Mouse (Mus musculus): Measurements from ENCODE around the gene Nebl. TPM values are rescaled to one million over a fixed set of nuclear protein-coding genes. Genes with fewer than 3 reads are reported as not detected.

Gene Nebl
- polyA plus RNA-seq, 1 experiment from 2014 or later: 0.64 TPM

DNA sequence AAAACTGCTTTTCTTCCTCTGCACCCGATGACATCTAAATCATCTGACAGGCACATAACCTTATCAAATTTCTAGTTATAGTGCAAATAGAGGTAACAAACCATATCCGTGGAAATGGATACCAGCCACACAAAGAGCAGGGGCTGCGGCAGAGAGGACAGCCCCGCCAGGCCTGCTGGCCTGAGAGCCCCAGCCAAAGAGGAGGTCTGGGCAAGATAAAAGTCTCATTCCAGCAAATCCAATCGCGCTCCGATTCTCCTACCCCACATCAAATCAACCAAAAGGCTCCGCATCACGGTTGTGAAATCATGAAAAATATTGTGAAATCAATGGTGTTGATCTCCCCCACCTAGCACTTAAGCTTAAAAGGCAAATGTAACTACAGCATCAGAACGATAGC is 191.5 kb downstream of the Nebl start:
- ATAC-seq: no peak
- 82% methylated on average over 10 of the region's 10 CpGs for WGBS
- H3K36me3 ChIP-seq (ENCODE audit: control insufficient read depth, insufficient read depth, low read length): no peaks in the 10 kb centered on the region
- no peaks in the 10 kb centered on the region for H3K9me3 ChIP-seq (ENCODE audit: control insufficient read depth, low read length)
- no peaks in the 10 kb centered on the region for H3K27me3 ChIP-seq (replicated peaks; ENCODE audit: control insufficient read depth, insufficient read depth, low read length)
- no peak overlapping the region for H3K9ac ChIP-seq (ENCODE audit: low read depth, low read length)
- no peaks in the 10 kb centered on the region for H3K4me1 ChIP-seq (ENCODE audit: control insufficient read depth, insufficient read depth, low read length)
- no peak overlapping the region for H3K4me2 ChIP-seq (ENCODE audit: low read depth, low read length)
- no peak overlapping the region for H3K27ac ChIP-seq (ENCODE audit: low read length)
- no peak overlapping the region for H3K4me3 ChIP-seq (ENCODE audit: low read length)

DNA sequence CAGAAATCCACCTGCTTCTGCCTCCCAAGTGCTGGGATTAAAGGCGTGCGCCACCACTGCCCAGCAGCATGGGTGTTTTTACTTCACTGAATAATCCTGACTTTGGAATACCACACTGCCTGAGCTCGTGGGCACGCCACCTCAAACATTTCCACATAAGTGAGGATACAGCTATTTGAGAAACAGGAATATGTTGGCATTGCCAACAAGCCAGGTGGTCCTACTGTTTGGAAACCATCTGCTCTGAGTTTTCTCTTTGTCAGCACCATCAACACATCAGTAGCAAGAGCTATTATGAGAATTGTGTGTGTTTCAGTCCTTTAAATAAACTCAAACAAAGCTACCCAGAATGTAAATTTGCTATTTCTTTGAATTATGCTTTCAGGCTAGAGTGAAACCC is 192.8 kb downstream of the Nebl start:
- no peaks in the 10 kb centered on the region for H3K9me3 ChIP-seq (ENCODE audit: control insufficient read depth, low read length)
- no peak overlapping the region for H3K4me2 ChIP-seq (ENCODE audit: low read depth, low read length)
- H3K9ac ChIP-seq (ENCODE audit: low read depth, low read length): no peak overlapping the region
- H3K36me3 ChIP-seq (ENCODE audit: control insufficient read depth, insufficient read depth, low read length): no peaks in the 10 kb centered on the region
- no peak for ATAC-seq
- 94% methylated on average over 4 of the region's 4 CpGs for WGBS
- H3K4me1 ChIP-seq (ENCODE audit: control insufficient read depth, insufficient read depth, low read length): no peaks in the 10 kb centered on the region
- H3K4me3 ChIP-seq (ENCODE audit: low read length): no peak overlapping the region
- no peaks in the 10 kb centered on the region for H3K27me3 ChIP-seq (replicated peaks; ENCODE audit: control insufficient read depth, insufficient read depth, low read length)
- no peak overlapping the region for H3K27ac ChIP-seq (ENCODE audit: low read length)

DNA sequence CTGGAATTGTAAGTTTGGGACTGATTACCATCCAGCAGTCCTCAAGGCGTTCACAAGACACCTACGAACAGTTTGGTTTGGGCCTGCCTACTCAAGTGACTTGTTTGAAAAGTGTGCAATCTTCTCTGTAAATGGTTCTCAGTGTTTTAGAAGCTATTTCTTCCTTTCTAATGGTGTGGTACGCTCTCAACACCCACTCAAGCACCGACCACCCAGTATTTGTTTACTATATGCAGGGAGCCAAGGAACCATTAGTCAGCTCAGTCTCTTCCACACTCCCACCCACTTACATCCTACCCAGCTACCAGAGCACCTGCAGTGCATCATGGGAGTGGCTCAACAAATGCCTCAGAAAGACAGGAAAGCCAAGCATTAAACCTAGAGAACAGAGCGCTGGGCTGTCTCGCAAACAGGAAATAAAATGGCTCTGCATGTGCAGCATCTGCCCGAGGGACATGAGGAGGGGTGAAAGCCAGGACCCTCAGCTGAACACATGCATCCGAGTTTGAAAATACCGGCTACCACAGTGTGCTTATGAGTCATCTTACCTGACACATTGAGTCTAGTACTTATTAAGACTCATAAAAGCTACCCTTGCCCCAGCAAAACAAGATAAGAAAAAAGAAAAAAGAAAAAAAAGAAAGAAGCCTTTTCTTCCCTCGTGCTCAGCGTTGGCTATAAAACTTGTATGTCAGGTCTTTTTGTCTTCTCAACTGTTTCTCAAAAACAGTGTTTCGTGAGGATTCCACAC is 199.7 kb downstream of the Nebl start:
- Histone ChIP-seq H3K4me2 (ENCODE audit: low read depth, low read length) (no peak overlapping the region; the same call in 1 of the 2 replicates), H3K27ac (ENCODE audit: low read length) (0 out of 2 replicates have a peak overlapping the region, but pooled peaks have one; percentile 7), H3K9ac (ENCODE audit: low read depth, low read length) (no peak overlapping the region), H3K4me3 (ENCODE audit: low read length) (no peak overlapping the region), H3K36me3 (ENCODE audit: control insufficient read depth, insufficient read depth, low read length) (no peaks in the 10 kb centered on the region), H3K9me3 (ENCODE audit: control insufficient read depth, low read length) (no peaks in the 10 kb centered on the region), H3K4me1 (ENCODE audit: control insufficient read depth, insufficient read depth, low read length) (peaks cover 13% of the 10 kb centered on the region), H3K27me3 (replicated peaks; ENCODE audit: control insufficient read depth, insufficient read depth, low read length) (no peaks in the 10 kb centered on the region)
- ATAC-seq: peak; percentile 96
- WGBS: 38% methylated on average over 12 of the region's 12 CpGs

DNA sequence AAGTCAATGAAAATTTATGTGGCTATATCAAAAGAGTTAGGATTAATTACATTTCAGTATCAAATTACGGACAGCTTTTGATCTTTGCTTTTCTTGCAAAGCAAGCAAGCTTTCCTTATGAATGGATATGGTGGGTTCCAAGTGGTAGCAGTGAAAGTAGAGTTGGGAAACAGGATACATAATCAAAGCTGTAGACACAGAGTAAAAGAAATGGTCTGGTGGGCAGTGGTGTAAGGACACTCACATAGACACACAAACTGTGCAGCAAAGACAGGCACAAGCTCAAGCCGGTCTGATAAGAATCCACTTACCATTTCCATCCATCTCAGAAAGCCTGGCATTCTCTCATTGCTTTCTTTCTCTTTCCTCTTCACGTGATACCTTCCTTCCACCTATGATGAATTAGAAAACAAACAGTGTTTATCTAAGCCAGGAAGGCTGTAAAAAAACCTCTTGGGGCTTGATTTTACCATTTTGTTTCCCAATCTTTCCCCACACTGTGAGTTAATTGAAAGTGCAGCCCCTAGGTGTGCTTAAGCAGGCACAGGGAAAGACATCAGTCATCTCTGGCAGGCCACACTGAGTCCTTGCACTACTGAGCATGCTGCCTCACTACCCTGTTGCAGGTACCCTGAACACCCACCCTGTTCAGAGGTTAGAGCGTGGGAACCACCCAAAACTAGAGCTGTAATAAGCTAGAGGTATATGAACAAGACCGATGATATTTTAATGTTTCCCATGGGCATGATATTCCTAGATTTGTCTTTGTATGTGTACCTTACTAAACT is 205.3 kb downstream of the Nebl start:
- H3K4me3 ChIP-seq (ENCODE audit: low read length): no peak overlapping the region
- no peak overlapping the region for H3K27ac ChIP-seq (ENCODE audit: low read length)
- H3K9me3 ChIP-seq (ENCODE audit: control insufficient read depth, low read length): no peaks in the 10 kb centered on the region
- no peak for ATAC-seq
- H3K27me3 ChIP-seq (replicated peaks; ENCODE audit: control insufficient read depth, insufficient read depth, low read length): no peaks in the 10 kb centered on the region
- H3K4me2 ChIP-seq (ENCODE audit: low read depth, low read length): no peak overlapping the region
- H3K9ac ChIP-seq (ENCODE audit: low read depth, low read length): no peak overlapping the region
- no peaks in the 10 kb centered on the region for H3K4me1 ChIP-seq (ENCODE audit: control insufficient read depth, insufficient read depth, low read length)
- WGBS: 69% methylated on average over 5 of the region's 5 CpGs
- no peaks in the 10 kb centered on the region for H3K36me3 ChIP-seq (ENCODE audit: control insufficient read depth, insufficient read depth, low read length)

DNA sequence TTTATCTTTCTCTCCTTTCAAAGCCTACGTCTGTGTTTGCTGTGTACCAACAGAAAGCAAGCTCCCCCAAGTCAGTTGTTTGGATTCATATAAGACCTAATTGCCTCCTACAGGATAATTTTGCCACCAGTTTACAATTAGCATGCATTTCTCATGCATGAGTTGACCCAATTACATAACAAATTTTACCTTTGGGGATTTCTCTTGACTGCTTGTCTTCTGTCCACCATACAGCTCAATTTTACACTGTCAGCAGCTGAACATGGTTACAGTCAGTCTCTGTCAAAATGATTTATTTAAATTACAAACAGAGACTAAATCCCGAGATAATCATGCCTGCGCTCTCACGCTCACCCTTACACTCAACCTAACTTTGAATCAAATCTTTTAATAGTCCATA is 206.1 kb downstream of the Nebl start:
- Histone ChIP-seq H3K9me3 (ENCODE audit: control insufficient read depth, low read length) (no peaks in the 10 kb centered on the region), H3K27me3 (replicated peaks; ENCODE audit: control insufficient read depth, insufficient read depth, low read length) (no peaks in the 10 kb centered on the region), H3K27ac (ENCODE audit: low read length) (no peak overlapping the region), H3K4me2 (ENCODE audit: low read depth, low read length) (no peak overlapping the region), H3K9ac (ENCODE audit: low read depth, low read length) (no peak overlapping the region), H3K36me3 (ENCODE audit: control insufficient read depth, insufficient read depth, low read length) (no peaks in the 10 kb centered on the region), H3K4me3 (ENCODE audit: low read length) (no peak overlapping the region), H3K4me1 (ENCODE audit: control insufficient read depth, insufficient read depth, low read length) (no peaks in the 10 kb centered on the region)
- no peak for ATAC-seq
- 67% methylated on average over 4 of the region's 4 CpGs for WGBS

DNA sequence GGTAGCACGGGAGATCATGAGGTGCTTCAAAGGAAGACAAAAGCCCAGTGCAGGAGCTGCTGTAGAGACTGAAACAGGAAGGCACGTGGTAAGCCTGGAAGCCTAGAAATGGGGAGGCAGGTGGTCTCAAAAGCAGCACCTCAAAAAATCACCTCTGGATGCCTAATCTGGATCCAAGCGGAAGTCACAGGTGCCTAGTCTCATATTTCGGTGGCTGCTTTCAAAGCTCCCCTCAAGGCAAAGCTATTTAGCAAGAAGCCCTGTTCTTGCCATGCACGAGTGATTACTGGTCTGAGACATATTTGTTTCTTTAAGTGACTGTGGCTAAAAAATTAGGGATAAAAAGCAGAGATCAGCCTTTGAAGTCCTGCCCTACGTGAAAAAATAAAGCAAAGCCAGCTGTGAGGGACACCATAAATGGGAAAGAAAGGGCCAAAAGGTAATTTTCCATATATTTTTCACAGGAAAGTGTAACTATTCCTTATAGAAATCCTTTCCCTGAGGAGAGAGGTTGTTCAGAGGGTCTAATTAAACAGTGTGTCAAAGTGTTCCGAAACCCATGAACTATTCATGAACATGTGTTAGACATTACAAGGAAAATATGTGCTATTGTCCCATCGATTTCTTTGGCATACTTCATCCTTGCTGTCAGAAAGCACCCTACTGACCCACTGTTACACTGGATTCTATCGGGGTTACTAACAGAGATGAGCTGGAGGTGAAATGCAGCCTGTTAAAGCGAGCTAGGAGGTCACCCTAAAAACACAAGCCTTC is 206.9 kb downstream of the Nebl start:
- 61% methylated on average over 10 of the region's 10 CpGs for WGBS
- H3K27ac ChIP-seq (ENCODE audit: low read length): no peak overlapping the region
- no peaks in the 10 kb centered on the region for H3K9me3 ChIP-seq (ENCODE audit: control insufficient read depth, low read length)
- H3K27me3 ChIP-seq (replicated peaks; ENCODE audit: control insufficient read depth, insufficient read depth, low read length): no peaks in the 10 kb centered on the region
- no peak overlapping the region for H3K9ac ChIP-seq (ENCODE audit: low read depth, low read length)
- no peaks in the 10 kb centered on the region for H3K4me1 ChIP-seq (ENCODE audit: control insufficient read depth, insufficient read depth, low read length)
- H3K4me3 ChIP-seq (ENCODE audit: low read length): no peak overlapping the region
- ATAC-seq: peak; percentile 9; the same call in 1 of the 2 replicates
- no peak overlapping the region for H3K4me2 ChIP-seq (ENCODE audit: low read depth, low read length)
- H3K36me3 ChIP-seq (ENCODE audit: control insufficient read depth, insufficient read depth, low read length): no peaks in the 10 kb centered on the region

DNA sequence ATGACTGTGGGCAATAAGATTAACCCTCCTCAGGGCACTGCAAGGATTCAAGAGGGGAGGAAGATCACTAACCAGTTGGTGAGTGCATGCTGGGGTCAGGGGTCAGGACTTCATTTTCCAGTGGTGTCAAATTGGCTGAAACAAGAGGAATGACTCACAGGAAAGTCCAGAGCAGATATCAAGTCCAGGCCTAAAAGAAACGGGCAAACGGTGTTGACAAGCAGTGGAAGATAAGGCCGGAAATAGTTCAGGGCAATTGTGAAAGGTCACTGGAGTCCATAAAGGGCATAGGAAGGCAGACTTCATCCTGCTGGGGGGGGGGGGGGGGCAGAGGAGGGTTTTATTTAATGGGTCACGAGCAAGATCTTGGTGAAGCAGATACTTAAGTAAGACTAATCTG is 207.5 kb downstream of the Nebl start:
- Histone ChIP-seq H3K9me3 (ENCODE audit: control insufficient read depth, low read length) (no peaks in the 10 kb centered on the region), H3K4me3 (ENCODE audit: low read length) (no peak overlapping the region), H3K4me1 (ENCODE audit: control insufficient read depth, insufficient read depth, low read length) (no peaks in the 10 kb centered on the region), H3K36me3 (ENCODE audit: control insufficient read depth, insufficient read depth, low read length) (no peaks in the 10 kb centered on the region), H3K9ac (ENCODE audit: low read depth, low read length) (no peak overlapping the region), H3K27ac (ENCODE audit: low read length) (no peak overlapping the region), H3K27me3 (replicated peaks; ENCODE audit: control insufficient read depth, insufficient read depth, low read length) (no peaks in the 10 kb centered on the region), H3K4me2 (ENCODE audit: low read depth, low read length) (no peak overlapping the region)
- WGBS: 37% methylated on average over 4 of the region's 4 CpGs
- ATAC-seq: peak; percentile 58; the same call in 1 of the 2 replicates

DNA sequence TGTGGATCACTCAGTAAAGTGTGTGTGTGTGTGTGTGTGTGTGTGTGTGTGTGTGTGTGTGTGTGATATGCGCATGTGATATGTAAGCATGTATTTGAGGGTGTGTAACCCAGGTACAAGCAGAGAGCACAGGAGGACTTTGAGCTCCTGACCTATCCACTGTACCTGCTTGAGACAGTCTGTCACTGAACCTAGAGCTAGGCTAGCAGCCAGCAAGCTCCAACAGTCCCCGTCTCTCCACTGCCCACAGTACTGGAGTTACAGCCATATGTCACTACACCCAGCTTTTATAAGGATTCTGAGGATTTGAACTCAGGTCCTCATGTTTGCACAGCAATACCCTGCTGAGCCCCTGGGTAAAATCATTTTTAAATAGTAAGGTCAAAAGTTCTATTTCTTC is 215.6 kb downstream of the Nebl start:
- Histone ChIP-seq H3K9me3 (ENCODE audit: control insufficient read depth, low read length) (no peaks in the 10 kb centered on the region), H3K4me3 (ENCODE audit: low read length) (no peak overlapping the region), H3K27ac (ENCODE audit: low read length) (no peak overlapping the region), H3K4me2 (ENCODE audit: low read depth, low read length) (no peak overlapping the region), H3K27me3 (replicated peaks; ENCODE audit: control insufficient read depth, insufficient read depth, low read length) (no peaks in the 10 kb centered on the region), H3K36me3 (ENCODE audit: control insufficient read depth, insufficient read depth, low read length) (no peaks in the 10 kb centered on the region), H3K4me1 (ENCODE audit: control insufficient read depth, insufficient read depth, low read length) (no peaks in the 10 kb centered on the region), H3K9ac (ENCODE audit: low read depth, low read length) (no peak overlapping the region)
- 79% methylated on average over 2 of the region's 2 CpGs for WGBS
- ATAC-seq: no peak

DNA sequence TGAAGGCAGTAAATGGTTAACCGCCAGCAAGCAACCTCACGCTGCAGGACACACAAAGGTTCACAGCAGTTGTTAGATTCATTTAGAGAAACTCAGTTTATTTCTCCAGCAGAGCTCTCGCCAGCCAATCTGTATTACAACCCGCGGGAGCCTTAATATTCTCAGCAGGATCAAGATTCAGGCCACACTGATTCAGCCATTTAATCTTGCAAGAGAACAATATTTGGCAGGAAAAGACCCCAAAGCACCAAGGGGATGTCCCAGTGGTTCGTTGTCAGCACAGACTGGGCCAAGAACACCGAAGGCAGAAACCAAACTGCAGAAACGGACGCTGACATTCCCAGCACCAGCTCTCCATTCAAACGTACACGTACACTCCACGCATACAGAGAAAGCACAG is 216.5 kb downstream of the Nebl start:
- no peak overlapping the region for H3K27ac ChIP-seq (ENCODE audit: low read length)
- H3K4me1 ChIP-seq (ENCODE audit: control insufficient read depth, insufficient read depth, low read length): no peaks in the 10 kb centered on the region
- H3K9ac ChIP-seq (ENCODE audit: low read depth, low read length): no peak overlapping the region
- H3K4me3 ChIP-seq (ENCODE audit: low read length): no peak overlapping the region
- no peaks in the 10 kb centered on the region for H3K27me3 ChIP-seq (replicated peaks; ENCODE audit: control insufficient read depth, insufficient read depth, low read length)
- ATAC-seq: no peak
- WGBS: 66% methylated on average over 12 of the region's 12 CpGs
- H3K36me3 ChIP-seq (ENCODE audit: control insufficient read depth, insufficient read depth, low read length): no peaks in the 10 kb centered on the region
- H3K4me2 ChIP-seq (ENCODE audit: low read depth, low read length): no peak overlapping the region
- H3K9me3 ChIP-seq (ENCODE audit: control insufficient read depth, low read length): no peaks in the 10 kb centered on the region

Data from intestine, embryonic 16.5 days (tissue).